Mouse (Mus musculus) CH12.LX (cell line): ENCODE measurements around the gene Gm21981.
"Not testable (repeated sequence)": the region's sequence is repeated elsewhere in the genome, so short reads cannot be mapped to it uniquely, and the experiment has no call there.

Experiments used
- MAX ChIP-seq: IDR thresholded peaks from 2 replicates; pipeline ENCODE4 v1.6.1; 2011; ENCODE audit warnings: low read length, improper control_type of control experiment
- MEF2A ChIP-seq: IDR thresholded peaks from 2 replicates; pipeline ENCODE4 v1.6.1; 2014; ENCODE audit warnings: low read depth, mild to moderate bottlenecking, inconsistent platforms, low read length, improper control_type of control experiment, borderline replicate concordance
- POLR2A ChIP-seq: IDR thresholded peaks from 2 replicates; pipeline ENCODE4 v1.6.1; 2011; ENCODE audit warnings: low read depth, mild to moderate bottlenecking, improper control_type of control experiment, low read length
- TCF12 ChIP-seq: IDR thresholded peaks from 2 replicates; pipeline ENCODE4 v1.6.1; 2014; ENCODE audit warnings: low read depth, mild to moderate bottlenecking, inconsistent platforms, low read length, improper control_type of control experiment
- USF2 ChIP-seq: conservative IDR thresholded peaks from 2 replicates; pipeline ENCODE4 v1.6.1; 2011; ENCODE audit warnings: low read depth, low read length, improper control_type of control experiment
- ZKSCAN1 ChIP-seq: IDR thresholded peaks from 2 replicates; pipeline ENCODE4 v1.6.1; 2012; ENCODE audit warnings: low read depth, inconsistent platforms, low read length, improper control_type of control experiment, borderline replicate concordance
- ZNF384 ChIP-seq: IDR thresholded peaks from 2 replicates; pipeline ENCODE4 v1.6.1; 2012; ENCODE audit warnings: low read depth, low read length, improper control_type of control experiment, inconsistent platforms

GRCm38 (mm10) chr17:47654346-47654745 is 39.9 kb downstream of the Gm21981 start:
- TF ChIP-seq TCF12, ZKSCAN1, USF2, ZNF384, POLR2A, MAX, MEF2A: not testable (repeated sequence)
